Mouse (Mus musculus): ENCODE data around the gene Cd248. TPM values are rescaled to one million over a fixed set of nuclear protein-coding genes. Genes with fewer than 3 reads are reported as not detected.

Cd248 gene
- polyA plus RNA-seq, 1 experiment = 3.2 TPM

DNA sequence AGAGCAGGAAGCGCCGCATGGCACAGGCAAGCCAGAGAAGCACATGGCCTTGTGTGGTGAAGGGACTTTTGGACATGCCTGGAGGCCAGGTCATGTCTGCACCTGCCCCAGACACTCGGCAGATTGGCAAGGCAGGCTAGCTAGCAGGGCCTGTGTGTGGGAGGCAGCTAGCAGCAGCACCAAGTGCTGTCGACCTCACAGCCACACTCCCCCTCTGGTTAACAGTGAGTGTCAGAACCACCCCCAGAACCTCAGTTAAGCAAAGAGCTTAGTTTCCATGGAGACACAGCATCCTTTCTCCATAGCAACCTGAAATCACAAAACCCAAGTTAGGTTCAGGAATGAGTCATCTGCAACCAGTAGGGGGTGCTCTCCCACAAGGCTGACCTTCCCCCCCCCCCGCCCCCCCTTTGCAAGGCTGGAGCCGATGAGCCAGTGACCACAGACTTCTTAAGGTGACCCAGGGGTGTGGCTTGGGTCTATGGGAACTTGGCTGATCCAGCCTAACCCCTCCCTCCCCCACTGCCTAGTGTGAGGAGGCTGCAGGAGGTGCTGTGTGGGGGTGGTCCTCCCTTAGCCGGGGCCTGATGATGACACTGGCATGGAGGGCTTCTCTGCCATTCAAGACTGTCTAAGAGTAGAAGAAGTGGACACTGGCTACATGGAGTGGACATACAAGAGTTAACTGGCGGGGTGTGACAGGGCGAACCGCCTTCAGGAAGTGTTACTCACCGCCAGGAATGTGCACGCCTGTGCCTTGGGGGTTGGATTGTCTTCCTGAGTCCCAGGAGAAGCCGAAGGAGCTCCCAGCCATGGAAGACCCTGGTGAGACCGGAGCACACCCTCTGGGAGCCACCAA is 17.6 kb upstream of the Cd248 start, which contains the start of gene Rin1:
Gene Rin1, plus strand, starts transcription at position 435 of the 859 bp plus-strand sequence.
- H3K27me3 ChIP-seq (ENCODE audit: control insufficient read depth, insufficient read depth, insufficient read length) = no peaks in the 10 kb centered on the region
- H3K4me3 ChIP-seq (ENCODE audit: insufficient read depth, poor library complexity, severe bottlenecking) = peak within 1 kb of the TSS; percentile 84
- H3K79me2 ChIP-seq (ENCODE audit: control insufficient read depth, insufficient read depth) = peaks cover 57% of the 10 kb centered on the region
- TF ChIP-seq USF1 (IDR thresholded peaks at IDR 0.05; ENCODE audit: low read depth) (no peak), FOSL1 (IDR thresholded peaks at IDR 0.05; ENCODE audit: insufficient read depth, low read length, poor library complexity, severe bottlenecking) (no peak), CEBPB (IDR thresholded peaks at IDR 0.05; ENCODE audit: low read depth) (no peak), MYOG (IDR thresholded peaks at IDR 0.05; ENCODE audit: control insufficient read depth, extremely low read depth, insufficient read length) (no peak), MYOD1 (IDR thresholded peaks at IDR 0.05; ENCODE audit: control insufficient read depth, insufficient read length, low read depth) (peak; percentile 54), MAX (IDR thresholded peaks at IDR 0.05) (peak; percentile 70), CTCF (IDR thresholded peaks at IDR 0.05; ENCODE audit: control insufficient read depth, insufficient read depth, insufficient read length) (peak; percentile 25)
- H3K36me3 ChIP-seq (ENCODE audit: control insufficient read depth, insufficient read depth) = peaks cover 60% of the 10 kb centered on the region
- H3ac ChIP-seq (ENCODE audit: control insufficient read depth, insufficient read length, low read depth) = peak within 1 kb of the TSS; percentile 87
- peaks cover 43% of the 10 kb centered on the region for H3K79me3 ChIP-seq (ENCODE audit: low read depth)

DNA sequence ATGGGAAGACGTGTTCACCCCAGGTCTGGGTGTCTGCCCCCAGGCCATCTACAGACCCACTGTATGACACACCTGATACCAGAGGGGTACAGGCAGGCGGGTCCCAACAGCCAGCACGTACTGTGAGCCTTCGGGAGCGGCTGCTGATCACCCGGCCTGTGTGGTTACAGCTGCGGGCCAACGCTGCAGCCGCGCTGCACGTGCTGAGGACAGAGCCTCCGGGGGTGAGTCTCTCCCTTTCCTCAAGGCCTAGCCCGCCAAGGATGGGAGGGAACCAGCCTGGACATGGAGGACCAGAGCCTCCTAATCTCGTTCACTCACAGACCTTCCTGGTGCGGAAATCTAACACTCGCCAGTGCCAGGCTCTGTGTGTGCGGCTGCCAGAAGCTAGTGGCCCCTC is 16.8 kb upstream of the Cd248 start:
- H3K79me3 ChIP-seq (ENCODE audit: low read depth) = peaks cover 43% of the 10 kb centered on the region
- peaks cover 56% of the 10 kb centered on the region for H3K79me2 ChIP-seq (ENCODE audit: control insufficient read depth, insufficient read depth)
- TF ChIP-seq MAX (IDR thresholded peaks at IDR 0.05) = peak; percentile 56
- TF ChIP-seq CEBPB (IDR thresholded peaks at IDR 0.05; ENCODE audit: low read depth) = no peak
- H3K4me3 ChIP-seq (ENCODE audit: insufficient read depth, poor library complexity, severe bottlenecking) = peak overlapping the region; percentile 84
- H3K27me3 ChIP-seq (ENCODE audit: control insufficient read depth, insufficient read depth, insufficient read length) = no peaks in the 10 kb centered on the region
- peak overlapping the region; percentile 87 for H3ac ChIP-seq (ENCODE audit: control insufficient read depth, insufficient read length, low read depth)
- H3K36me3 ChIP-seq (ENCODE audit: control insufficient read depth, insufficient read depth) = peaks cover 63% of the 10 kb centered on the region

DNA sequence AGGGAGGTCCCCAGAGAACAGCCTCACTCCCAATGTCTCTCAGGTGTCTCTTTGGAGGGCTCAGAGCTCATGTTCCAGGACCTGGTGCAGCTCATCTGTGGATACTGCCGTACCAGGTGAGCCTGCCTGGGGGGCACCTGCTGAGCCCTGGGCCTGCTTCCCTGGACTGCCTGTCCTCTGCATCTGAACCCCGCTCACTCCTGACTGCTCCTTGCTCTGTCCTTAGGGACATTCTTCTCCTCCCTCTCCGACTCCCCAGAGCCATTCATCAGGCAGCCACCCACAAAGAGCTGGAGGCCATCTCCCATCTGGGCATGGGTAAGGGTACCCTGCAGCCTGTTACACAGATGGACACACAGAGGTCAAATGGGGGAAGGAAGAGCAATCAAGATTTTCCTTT is 16.4 kb upstream of the Cd248 start:
- no peak for TF ChIP-seq MYOG (IDR thresholded peaks at IDR 0.05; ENCODE audit: control insufficient read depth, extremely low read depth, insufficient read length)
- TF ChIP-seq USF1 (IDR thresholded peaks at IDR 0.05; ENCODE audit: low read depth) = no peak
- TF ChIP-seq MAX (IDR thresholded peaks at IDR 0.05) = no peak
- TF ChIP-seq CEBPB (IDR thresholded peaks at IDR 0.05; ENCODE audit: low read depth) = no peak
- TF ChIP-seq FOSL1 (IDR thresholded peaks at IDR 0.05; ENCODE audit: insufficient read depth, low read length, poor library complexity, severe bottlenecking) = no peak
- no peak for TF ChIP-seq CTCF (IDR thresholded peaks at IDR 0.05; ENCODE audit: control insufficient read depth, insufficient read depth, insufficient read length)
- no peak for TF ChIP-seq MYOD1 (IDR thresholded peaks at IDR 0.05; ENCODE audit: control insufficient read depth, insufficient read length, low read depth)
- Histone ChIP-seq H3K27me3 (ENCODE audit: control insufficient read depth, insufficient read depth, insufficient read length) (no peaks in the 10 kb centered on the region), H3ac (ENCODE audit: control insufficient read depth, insufficient read length, low read depth) (peak overlapping the region; percentile 87), H3K79me3 (ENCODE audit: low read depth) (peaks cover 43% of the 10 kb centered on the region), H3K4me3 (ENCODE audit: insufficient read depth, poor library complexity, severe bottlenecking) (peak overlapping the region; percentile 84), H3K79me2 (ENCODE audit: control insufficient read depth, insufficient read depth) (peaks cover 52% of the 10 kb centered on the region), H3K36me3 (ENCODE audit: control insufficient read depth, insufficient read depth) (peaks cover 61% of the 10 kb centered on the region)

DNA sequence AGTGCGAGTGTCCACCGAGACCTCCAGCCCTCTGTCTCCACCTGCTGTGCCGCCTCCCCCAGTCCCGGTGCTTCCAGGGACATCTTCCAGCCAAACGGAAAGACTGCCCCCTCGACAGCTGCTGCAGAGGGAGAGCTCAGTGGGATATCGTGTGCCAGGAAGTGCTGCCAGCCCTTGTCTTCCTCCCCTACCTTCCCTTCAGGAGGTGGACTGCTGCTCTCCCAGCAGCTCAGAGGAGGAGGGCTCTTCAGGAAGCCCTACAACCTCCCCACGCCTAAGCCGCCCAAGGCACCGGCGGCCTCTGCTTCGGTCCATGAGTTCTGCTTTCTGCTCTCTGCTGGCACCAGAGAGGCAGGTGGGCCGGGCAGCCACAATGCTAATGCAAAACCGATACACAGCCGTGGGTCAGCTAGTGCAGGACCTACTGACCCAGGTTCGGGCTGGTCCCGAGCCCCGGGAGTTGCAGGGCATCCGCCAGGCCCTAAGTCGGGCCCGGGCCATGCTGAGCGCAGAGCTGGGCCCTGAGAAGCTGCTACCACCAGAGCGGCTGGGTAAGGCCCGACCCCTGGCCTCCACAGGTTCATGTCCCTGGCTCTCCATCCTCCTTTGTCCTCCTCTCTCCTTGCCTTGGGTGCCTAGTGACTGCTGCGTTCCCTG is 15.6 kb upstream of the Cd248 start:
- TF ChIP-seq CEBPB (IDR thresholded peaks at IDR 0.05; ENCODE audit: low read depth) = no peak
- peak; percentile 74 for TF ChIP-seq MYOD1 (IDR thresholded peaks at IDR 0.05; ENCODE audit: control insufficient read depth, insufficient read length, low read depth)
- Histone ChIP-seq H3K27me3 (ENCODE audit: control insufficient read depth, insufficient read depth, insufficient read length) (no peaks in the 10 kb centered on the region), H3K79me3 (ENCODE audit: low read depth) (peaks cover 43% of the 10 kb centered on the region), H3K4me3 (ENCODE audit: insufficient read depth, poor library complexity, severe bottlenecking) (peak overlapping the region; percentile 84), H3K79me2 (ENCODE audit: control insufficient read depth, insufficient read depth) (peaks cover 52% of the 10 kb centered on the region), H3ac (ENCODE audit: control insufficient read depth, insufficient read length, low read depth) (peak overlapping the region; percentile 28), H3K36me3 (ENCODE audit: control insufficient read depth, insufficient read depth) (peaks cover 58% of the 10 kb centered on the region)

DNA sequence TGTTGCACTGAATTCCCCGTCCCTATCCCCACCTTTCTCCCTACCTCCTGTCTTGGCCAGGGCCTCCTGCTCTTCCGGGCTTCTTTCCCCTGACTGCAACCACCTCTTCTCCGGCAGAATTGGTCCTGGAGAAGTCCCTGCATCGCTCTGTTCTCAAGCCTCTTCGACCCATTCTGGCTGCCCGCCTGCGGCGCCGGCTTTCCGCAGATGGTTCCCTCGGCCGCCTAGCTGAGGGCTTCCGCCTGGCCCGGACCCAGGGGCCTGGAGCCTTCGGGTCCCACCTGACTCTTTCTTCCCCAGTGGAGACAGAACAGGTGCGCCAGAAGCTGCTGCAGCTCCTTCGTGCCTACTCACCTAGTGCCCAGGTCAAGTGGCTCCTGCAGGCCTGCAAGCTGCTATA is 15.0 kb upstream of the Cd248 start:
- H3K79me3 ChIP-seq (ENCODE audit: low read depth) = peaks cover 42% of the 10 kb centered on the region
- H3K4me3 ChIP-seq (ENCODE audit: insufficient read depth, poor library complexity, severe bottlenecking) = peak overlapping the region; percentile 84
- no peaks in the 10 kb centered on the region for H3K27me3 ChIP-seq (ENCODE audit: control insufficient read depth, insufficient read depth, insufficient read length)
- H3K79me2 ChIP-seq (ENCODE audit: control insufficient read depth, insufficient read depth) = peaks cover 52% of the 10 kb centered on the region
- TF ChIP-seq MYOG (IDR thresholded peaks at IDR 0.05; ENCODE audit: control insufficient read depth, extremely low read depth, insufficient read length) (no peak), FOSL1 (IDR thresholded peaks at IDR 0.05; ENCODE audit: insufficient read depth, low read length, poor library complexity, severe bottlenecking) (no peak), MYOD1 (IDR thresholded peaks at IDR 0.05; ENCODE audit: control insufficient read depth, insufficient read length, low read depth) (no peak), MAX (IDR thresholded peaks at IDR 0.05) (no peak), USF1 (IDR thresholded peaks at IDR 0.05; ENCODE audit: low read depth) (no peak), CTCF (IDR thresholded peaks at IDR 0.05; ENCODE audit: control insufficient read depth, insufficient read depth, insufficient read length) (no peak), CEBPB (IDR thresholded peaks at IDR 0.05; ENCODE audit: low read depth) (no peak)
- H3K36me3 ChIP-seq (ENCODE audit: control insufficient read depth, insufficient read depth) = peaks cover 53% of the 10 kb centered on the region
- peak overlapping the region; percentile 28 for H3ac ChIP-seq (ENCODE audit: control insufficient read depth, insufficient read length, low read depth)

Measured in C2C12 (cell line).